Mouse (Mus musculus) E14TG2a.4 (cell line): ENCODE measurements around the gene Ell2.

ENCODE experiments used
- CTCF ChIP-seq: conservative IDR thresholded peaks from 2 replicates; pipeline ENCODE4 v1.5.1; 2014; ENCODE audit warnings: low read length
- POU5F1 ChIP-seq: IDR thresholded peaks from 2 replicates; pipeline ENCODE4 v1.6.1; 2014; ENCODE audit warnings: low read length, borderline replicate concordance

DNA sequence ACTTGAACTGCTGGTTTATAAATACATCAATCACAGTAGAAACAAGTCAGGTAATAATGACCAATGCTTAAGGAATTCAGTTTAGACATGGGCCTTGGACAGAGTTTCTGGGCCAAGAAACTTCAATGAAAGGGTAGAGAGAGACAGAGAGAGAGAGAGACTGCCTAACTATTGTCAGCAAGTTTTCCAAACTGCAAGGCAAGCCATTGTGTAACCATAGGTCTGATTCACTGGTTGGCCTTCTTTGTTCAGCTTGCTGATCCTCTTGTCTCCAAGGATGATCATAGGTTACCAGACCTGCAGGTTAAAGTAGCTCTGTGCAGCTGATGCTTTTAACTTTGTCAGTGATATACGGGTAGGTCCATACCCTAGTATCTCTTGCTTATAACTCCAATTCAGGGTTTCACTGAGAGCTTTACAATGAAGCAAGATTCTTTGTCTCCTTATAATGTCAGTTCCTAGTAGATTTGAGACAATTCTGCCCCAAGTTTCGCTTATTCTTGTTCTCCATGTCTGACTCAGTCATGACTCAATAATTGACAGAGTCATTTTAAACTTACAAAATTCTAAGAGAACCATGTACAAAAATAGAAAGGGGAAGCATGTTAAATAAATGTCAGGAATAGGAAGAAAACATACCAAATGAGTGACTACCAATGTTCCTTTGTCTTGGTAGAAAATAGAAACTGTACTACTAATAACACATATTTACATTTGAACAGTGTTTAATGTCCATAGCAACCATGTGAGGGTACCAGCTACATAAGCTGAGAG is 82.7 kb downstream of the Ell2 start:
- TF ChIP-seq CTCF (no peak), POU5F1 (no peak)
